Mouse (Mus musculus) frontal cortex, postnatal 14 days (tissue): ENCODE results near the gene Cdk2ap2.

Experiments
- DNase-seq, 2 experiments: peaks; one replicate each; pipeline ENCODE4 v3.0.0; 2022; ENCODE audit warnings: low spot score in 2 of 2

Gene Cdk2ap2

DNA sequence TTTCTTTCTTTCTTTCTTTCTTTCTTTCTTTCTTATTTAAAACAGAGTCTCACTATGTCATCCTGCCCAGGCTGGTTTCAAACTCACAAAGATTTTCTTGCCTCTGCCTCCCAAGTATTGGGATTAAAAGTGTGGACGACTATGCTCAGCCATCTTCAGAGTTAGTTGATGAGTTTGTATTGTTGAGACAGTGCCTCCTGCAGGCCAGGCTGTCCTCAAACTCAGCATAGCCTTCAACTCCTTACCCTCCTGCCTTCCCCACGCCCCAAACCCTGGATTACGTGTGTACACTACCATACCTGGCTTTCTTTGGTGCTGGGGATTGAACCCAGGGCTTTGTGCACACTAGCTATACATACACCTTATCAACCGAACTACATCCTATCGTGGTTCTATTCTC lies 39.5 kb downstream of the Cdk2ap2 start:
- no peak for DNase-seq

DNA sequence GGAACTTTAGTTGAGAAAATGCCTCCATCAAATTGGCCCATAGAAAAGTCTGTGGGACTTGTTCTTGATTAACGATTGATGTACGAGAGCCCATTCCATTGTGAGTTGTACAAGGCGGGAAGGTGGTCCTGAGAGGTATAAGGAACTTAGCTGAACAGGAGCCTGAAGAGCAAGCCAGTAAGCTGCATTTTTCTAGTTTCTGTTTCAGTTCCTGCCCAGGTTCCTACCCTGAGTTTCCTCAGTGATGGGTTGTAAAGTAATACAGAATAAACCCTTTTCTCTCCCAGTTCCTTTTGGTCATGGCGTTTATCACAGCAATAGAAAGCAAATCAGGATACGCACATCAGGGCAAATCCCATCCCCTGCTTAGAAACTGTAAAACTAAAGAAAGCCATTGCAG lies 40.9 kb downstream of the Cdk2ap2 start:
- no peak for DNase-seq

DNA sequence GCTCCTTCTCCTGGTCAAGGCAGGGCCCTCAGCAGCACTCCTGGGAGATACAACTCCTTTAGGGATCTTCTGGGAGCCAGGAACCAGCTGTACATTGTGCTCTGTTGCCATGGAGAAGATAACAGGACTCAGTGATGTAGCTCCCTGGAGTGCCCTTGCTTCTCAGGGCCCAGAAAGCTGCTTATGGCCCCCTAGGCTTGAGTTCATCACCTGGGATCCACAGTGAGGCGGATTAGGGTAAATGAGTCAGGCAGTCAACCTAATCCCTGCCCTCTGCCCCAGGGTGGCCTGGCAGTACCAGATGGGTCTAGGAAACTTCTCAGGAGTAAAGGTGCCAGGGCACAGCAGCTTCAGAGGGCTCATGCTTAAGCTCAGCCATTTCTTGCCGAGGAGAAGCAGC lies 42.5 kb downstream of the Cdk2ap2 start, which contains the start of gene Gpr152:
Gene Gpr152 (plus strand): TSS at position 342 of the 400 bp plus-strand sequence.
- no peak for DNase-seq

DNA sequence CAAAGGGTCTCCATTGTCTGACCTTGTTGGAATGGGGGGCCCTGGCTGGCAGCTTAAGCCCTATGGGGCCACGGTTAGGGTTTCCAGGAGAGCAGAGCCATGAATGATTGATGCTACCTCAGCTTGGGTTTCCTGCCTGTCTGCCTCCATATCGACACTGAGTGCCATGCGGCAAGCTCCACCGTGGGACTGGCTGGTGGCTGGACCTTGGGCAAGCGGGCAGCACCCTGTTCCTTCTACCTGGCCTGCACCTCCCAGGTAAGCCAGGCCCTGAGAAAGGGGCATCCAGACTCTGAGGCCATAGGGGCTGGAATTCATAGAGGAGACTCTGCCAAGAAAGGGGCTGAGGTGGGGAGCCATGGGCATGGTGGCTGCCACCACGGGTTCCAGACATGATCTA lies 43.2 kb downstream of the Cdk2ap2 start:
- no peak for DNase-seq

DNA sequence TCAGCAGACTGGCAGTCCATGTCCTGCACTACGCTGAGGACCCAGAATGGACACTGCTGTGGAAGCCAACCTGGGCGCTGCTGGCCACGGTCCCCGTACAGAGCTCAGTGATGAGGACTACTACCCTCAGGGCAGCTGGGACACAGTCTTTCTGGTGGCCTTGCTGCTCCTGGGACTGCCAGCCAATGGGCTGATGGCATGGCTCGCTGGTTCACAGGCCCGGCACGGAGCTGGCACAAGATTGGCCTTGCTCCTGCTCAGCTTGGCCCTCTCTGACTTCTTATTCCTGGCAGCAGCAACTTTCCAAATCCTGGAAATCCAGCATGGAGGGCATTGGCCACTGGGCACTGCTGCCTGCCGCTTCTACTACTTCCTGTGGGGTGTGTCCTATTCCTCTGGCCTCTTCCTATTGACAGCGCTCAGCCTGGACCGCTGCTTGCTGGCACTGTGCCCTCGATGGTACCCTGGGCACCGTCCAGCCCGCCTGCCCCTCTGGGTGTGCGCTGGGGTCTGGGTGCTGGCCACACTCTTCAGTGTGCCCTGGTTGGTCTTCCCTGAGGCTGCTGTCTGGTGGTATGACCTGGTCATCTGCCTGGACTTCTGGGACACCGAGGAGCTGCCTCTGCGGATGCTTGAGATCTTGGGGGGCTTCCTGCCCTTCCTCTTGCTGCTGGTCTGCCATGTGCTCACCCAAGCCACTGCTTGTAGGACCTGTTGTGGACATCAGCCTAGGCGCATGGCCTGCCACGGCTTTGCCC lies 45.6 kb downstream of the Cdk2ap2 start:
- no peak for DNase-seq

DNA sequence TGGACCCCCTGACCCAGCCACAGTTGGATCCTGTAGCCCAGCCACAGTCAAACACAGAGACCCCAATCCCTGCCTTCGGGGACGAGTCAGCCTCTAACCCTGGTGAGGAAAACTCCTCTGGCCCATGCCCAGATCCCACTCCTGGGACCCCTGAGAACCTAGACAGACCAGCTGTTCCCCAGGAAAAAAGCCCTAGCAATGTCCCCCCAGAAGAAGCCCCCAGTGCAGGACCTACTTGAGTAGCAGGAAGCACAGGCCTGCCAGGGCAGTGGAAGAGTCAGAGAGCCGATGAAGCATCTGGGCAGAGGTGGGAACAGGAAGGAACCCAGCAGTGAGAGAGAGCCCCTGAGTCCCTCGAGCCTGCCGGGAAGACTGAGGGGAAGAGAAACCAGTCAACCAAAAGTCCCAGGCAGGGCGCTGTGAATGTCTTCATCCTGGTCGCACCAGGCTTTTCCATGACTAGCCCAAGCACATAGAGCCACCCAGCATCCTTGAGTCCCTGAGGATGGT lies 46.8 kb downstream of the Cdk2ap2 start, which contains the start of gene Cabp4:
Gene Cabp4 (minus strand): TSS at position 275 of the 510 bp plus-strand sequence.
- DNase-seq: no peak

DNA sequence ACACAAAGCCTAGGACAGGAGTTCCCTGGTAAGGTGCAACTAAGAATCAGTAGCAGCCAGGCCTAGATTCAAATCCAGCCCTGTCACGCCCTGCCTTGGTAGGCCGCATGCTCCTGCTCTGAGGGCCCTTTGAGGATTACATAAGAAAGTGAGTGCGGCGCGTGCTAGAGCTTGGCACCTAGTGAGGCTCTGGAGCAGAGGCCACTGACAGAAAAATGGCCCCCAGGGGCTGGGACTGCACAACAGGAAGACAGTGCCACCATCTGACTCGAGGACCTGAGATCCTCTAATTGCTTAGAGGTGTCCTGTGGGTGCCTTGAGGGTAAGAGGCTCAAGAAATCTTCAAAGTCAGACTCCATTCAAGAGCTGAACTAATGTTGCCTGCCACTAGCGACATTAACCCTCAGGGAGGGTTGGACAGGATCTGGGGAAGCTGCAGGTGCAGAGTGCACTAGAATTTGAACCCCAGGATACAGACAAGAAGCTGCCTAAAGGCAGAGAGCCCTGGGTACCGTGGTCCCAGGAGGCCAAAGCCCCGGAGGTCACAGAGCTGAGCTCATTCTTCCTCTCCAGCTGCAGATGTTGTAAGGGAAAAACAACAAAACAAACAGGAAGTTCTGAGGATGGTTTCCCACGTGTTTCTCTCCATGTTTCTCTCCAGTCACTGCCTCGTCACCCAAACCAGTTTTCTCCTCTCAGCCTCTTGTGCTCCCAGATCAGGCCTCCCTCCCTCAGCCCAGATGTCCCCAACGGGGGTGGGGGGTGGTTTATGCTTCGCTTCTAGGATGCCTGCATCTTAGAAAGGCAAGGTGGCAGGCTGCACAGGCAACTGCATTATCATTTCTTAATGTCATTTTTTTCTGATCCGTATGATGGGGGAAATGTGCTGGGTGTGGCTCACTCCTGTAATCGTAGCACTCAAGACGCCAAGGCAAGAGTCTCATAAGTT lies 47.8 kb downstream of the Cdk2ap2 start:
- no peak for DNase-seq

DNA sequence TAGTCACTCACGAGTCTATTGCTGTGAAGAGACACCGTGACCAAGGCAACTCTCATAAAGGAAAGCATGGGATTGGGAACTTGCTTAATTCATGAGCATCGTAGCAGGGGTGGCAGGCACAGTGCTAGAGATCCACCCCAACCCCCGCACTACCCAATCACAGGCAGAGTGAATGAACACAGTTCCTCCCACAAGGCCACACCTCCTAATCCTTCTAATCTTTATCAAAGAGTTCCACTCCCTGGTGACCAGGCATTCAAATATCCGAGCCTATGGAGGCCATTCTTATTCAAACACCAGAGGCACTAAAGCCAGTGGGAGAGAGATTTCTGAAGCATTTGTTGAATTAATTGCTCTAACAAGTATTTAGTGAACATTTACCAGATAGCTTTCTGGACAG lies 49.0 kb downstream of the Cdk2ap2 start:
- no peak for DNase-seq

DNA sequence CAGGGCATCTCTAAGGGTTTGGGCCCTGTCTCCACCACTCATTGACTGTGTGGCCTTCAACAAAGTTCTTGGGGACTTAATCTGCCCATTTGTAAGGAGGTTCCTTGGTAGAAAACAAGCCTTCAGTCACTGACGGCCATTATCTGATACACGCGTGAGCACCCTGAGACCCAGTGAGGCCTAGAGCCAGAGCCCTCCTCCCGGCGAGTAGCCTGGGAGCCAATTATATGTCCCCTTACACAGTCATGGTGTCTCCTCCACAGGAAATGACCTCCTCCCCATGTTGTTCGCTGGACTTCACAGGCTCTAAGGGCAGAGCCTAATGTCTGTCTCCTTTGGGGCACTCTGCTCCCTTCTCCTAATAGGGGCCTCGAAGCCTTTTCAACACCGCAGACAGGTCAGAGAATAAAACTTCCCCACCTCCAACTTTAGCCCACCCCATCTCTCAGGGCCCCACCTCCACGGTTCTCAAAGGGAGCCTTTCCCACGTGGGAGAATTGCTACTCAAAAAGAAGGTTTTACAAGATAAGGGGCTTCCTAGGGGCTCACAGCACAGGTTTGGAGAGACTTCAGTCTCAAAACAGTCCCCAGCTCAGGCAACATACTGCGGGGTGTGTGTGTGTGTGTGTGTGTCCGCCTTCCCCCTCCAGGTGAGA lies 49.5 kb downstream of the Cdk2ap2 start:
- no peak for DNase-seq

DNA sequence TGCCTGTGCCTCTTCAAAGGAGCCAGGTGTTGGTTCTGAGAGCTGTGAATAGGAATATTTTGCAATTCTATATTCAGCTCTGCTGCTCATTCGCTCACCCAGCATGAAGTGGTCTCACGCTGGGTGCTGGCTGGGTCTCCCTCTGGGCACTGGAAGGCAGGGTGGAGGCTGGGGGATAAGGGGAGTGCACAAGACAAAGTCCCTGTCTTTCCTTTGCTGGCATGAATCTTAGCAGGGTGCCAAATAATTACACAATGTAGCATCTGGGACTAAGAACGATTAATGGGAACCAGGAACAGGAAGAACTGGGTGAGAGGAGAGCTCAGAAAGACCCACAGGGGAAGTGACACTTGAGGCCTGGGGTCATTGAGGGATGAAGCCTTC lies 50.0 kb downstream of the Cdk2ap2 start:
- no peak for DNase-seq

DNA sequence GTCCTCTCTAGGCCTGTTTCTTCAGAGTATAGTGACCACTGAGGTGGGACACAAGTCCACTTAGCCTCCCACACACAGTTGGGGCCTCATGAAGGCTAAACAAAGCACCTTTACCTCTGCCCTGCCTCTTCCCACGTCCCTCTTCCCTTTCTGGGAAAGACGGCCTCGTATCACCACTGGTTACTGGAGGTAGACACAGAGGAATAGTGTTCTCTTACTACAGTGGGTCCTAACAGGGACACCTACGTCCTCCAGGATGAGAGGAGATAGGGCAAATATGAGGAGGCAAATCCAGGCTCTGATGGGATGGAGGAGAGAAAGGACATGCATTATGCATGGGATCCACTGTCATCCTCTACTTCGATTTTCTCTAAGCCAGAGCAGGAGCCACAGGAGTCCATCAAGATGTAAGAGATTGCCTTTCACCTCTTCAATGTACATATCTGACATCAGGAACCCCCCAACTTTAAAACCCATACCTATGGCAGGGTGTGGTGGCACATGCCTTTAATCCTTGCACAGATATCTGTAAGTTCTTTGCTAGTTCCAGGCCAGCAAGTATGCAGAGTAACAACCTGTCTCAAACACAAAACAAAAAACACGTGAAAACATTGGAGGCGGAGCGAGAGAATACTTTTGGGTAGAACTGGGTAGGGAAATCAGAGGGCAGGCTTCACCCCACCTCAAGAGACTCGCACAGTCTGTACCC lies 51.0 kb downstream of the Cdk2ap2 start:
- no peak for DNase-seq

DNA sequence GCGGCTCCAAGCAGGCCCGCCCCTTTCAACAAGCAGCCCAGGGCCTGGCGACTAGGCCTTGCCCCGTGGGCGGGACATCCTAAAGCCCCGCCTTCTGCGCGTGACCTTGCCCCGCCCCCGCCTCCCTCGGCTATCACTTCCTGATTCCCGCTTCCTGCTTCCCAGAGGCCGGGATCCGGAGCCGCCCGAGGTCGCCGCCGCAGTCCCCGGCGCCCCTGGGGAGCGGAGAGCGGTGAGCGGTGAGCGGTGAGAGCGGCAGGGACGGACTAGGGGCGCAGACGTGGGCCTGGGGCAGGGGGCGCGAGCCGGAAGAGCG lies 51.5 kb downstream of the Cdk2ap2 start, which contains the start of gene Coro1b:
Gene Coro1b (plus strand): TSS at position 129 of the 316 bp plus-strand sequence.
- peak; percentile 88 to 94 for DNase-seq
